Mouse (Mus musculus) olfactory bulb, adult 2 months (tissue): ENCODE data around the gene Atn1.

Experiments
- CTCF ChIP-seq: fragments of 200-500 bp; IDR thresholded peaks from 2 replicates; pipeline ENCODE4 v1.5.1; 2012; ENCODE audit warnings: low read depth, mild to moderate bottlenecking, low read length, moderate library complexity; ENCODE audit not compliant: insufficient read depth
- POLR2A ChIP-seq: fragments of 200-500 bp; IDR thresholded peaks from 2 replicates; pipeline ENCODE4 v1.6.1; 2012; ENCODE audit warnings: mild to moderate bottlenecking, low read depth, low read length, moderate library complexity; ENCODE audit not compliant: insufficient read depth

GRCm38 (mm10) chr6:124729850-124730705 lies 26.2 kb downstream of the Atn1 start:
- TF ChIP-seq CTCF = no peak
- TF ChIP-seq POLR2A = no peak
